Mouse (Mus musculus) midbrain, embryonic 12.5 days (tissue): ENCODE data around the gene Rgs12. TPM values are rescaled to one million over a fixed set of nuclear protein-coding genes. Genes with fewer than 3 reads are reported as not detected.

Experiments
- ATAC-seq: fragments of 200-750 bp; cut with Nextera tagmentation; 2 replicates; pipeline ENCODE4 v1.8.0; 2017; ENCODE audit warnings: low read depth, moderate TSS enrichment, moderate library complexity; ENCODE audit not compliant: low FRiP score
- H3K27ac ChIP-seq: fragments of 300-500 bp; sonication (generic); replicated peaks from 2 replicates; pipeline ENCODE4 v1.5.1; 2016; ENCODE audit warnings: mild to moderate bottlenecking
- H3K27me3 ChIP-seq: fragments of 300-500 bp; sonication (generic); 2 replicates; pipeline ENCODE4 v1.6.1; 2016; ENCODE audit warnings: mild to moderate bottlenecking
- H3K36me3 ChIP-seq: fragments of 300-500 bp; sonication (generic); 2 replicates; pipeline ENCODE4 v1.6.1; 2016
- H3K4me1 ChIP-seq: fragments of 300-500 bp; sonication (generic); 2 replicates; pipeline ENCODE4 v1.6.1; 2016
- H3K4me2 ChIP-seq: fragments of 300-500 bp; sonication (generic); replicated peaks from 2 replicates; pipeline ENCODE4 v1.6.1; 2016; ENCODE audit warnings: mild to moderate bottlenecking, moderate library complexity
- H3K4me3 ChIP-seq: fragments of 300-500 bp; sonication (generic); 2 replicates; pipeline ENCODE4 v1.5.1; 2016; ENCODE audit warnings: mild to moderate bottlenecking
- H3K9ac ChIP-seq: fragments of 300-500 bp; sonication (generic); replicated peaks from 2 replicates; pipeline ENCODE4 v1.6.1; 2016; ENCODE audit warnings: mild to moderate bottlenecking, moderate library complexity
- H3K9me3 ChIP-seq: fragments of 300-500 bp; sonication (generic); 2 replicates; pipeline ENCODE4 v1.6.1; 2016; ENCODE audit warnings: mild to moderate bottlenecking
- WGBS: fragments of 180-500 bp; shearing (Covaris S2); methylation state at CpG from one replicate; pipeline ENCODE4 v1.1.7; 2016; 5-methylcytosine and 5-hydroxymethylcytosine counted together
- polyA plus RNA-seq: library from polyadenylated mRNA; unstranded; fragments of >200 nt; fragmentation: Nextera tagmentation; extraction: Ambion mirVana; gene quantifications from 2 replicates; pipeline ENCODE4 v1.2.1, GENCODE M21; 2016

Rgs12 gene
- polyA plus RNA-seq, 1 experiment from 2014 or later, result 84.6 TPM

DNA sequence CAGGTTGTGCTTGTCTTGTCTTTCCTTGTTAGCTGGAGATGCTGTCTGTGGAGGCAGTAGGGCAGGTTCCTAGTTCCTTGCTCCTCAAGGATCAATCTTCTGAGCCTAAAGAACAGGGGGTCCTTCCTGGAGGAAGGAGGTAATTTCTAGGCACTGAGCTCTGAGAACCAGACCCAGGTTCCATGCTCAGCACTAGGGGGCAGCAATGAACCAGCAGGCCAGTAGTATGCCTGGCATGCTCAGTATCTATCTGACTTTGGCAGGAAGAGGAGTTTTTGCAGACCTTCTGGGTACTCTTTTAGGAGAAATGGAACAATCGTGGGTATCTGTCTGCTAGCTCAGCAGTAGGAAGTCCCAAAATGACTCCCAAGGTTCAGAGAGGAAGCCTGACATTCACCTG lies 33.4 kb upstream of the Rgs12 start:
- no peak overlapping the region for H3K4me2 ChIP-seq
- no peaks in the 10 kb centered on the region for H3K27me3 ChIP-seq
- peaks cover 13% of the 10 kb centered on the region for H3K4me1 ChIP-seq
- no peaks in the 10 kb centered on the region for H3K9me3 ChIP-seq
- no peak overlapping the region for H3K4me3 ChIP-seq
- H3K9ac ChIP-seq, result no peak overlapping the region
- peaks cover 2% of the 10 kb centered on the region for H3K36me3 ChIP-seq
- 0 out of 2 replicates have a peak, but pooled peaks have one; percentile 69 for ATAC-seq
- no peak overlapping the region for H3K27ac ChIP-seq
- 11% methylated on average over 1 of the region's 1 CpGs for WGBS

GRCm38 (mm10) chr5:34917234-34917655 lies 32.0 kb upstream of the Rgs12 start:
- Histone ChIP-seq H3K4me3 (no peak overlapping the region), H3K27ac (0 out of 2 replicates have a peak overlapping the region, but pooled peaks have one; percentile 22), H3K27me3 (no peaks in the 10 kb centered on the region), H3K9ac (0 out of 2 replicates have a peak overlapping the region, but pooled peaks have one; percentile 17), H3K9me3 (no peaks in the 10 kb centered on the region), H3K4me1 (peaks cover 13% of the 10 kb centered on the region), H3K4me2 (no peak overlapping the region), H3K36me3 (no peaks in the 10 kb centered on the region; the same call in 1 of the 2 replicates)
- no peak for ATAC-seq
- 61% methylated on average over 10 of the region's 10 CpGs for WGBS

- peaks cover 11% of the 10 kb centered on the region for H3K36me3 ChIP-seq
- H3K4me1 ChIP-seq, result peaks cover 13% of the 10 kb centered on the region
- H3K4me2 ChIP-seq, result no peak overlapping the region
- no peak overlapping the region for H3K4me3 ChIP-seq
- no peak overlapping the region for H3K9ac ChIP-seq
- no peak overlapping the region for H3K27ac ChIP-seq
- no peak for ATAC-seq
- WGBS, result 87% methylated on average over 3 of the region's 3 CpGs
- H3K9me3 ChIP-seq, result no peaks in the 10 kb centered on the region
- H3K27me3 ChIP-seq, result no peaks in the 10 kb centered on the region
Measured at GRCm38 (mm10) chr5:34918785-34919184, 30.5 kb upstream of the Rgs12 start.

- H3K4me2 ChIP-seq, result no peak overlapping the region
- H3K9ac ChIP-seq, result no peak overlapping the region
- ATAC-seq, result no peak
- no peak overlapping the region for H3K27ac ChIP-seq
- WGBS, result 69% methylated on average over 6 of the region's 6 CpGs
- H3K4me1 ChIP-seq, result peaks cover 2% of the 10 kb centered on the region; the same call in 1 of the 2 replicates
- no peak overlapping the region for H3K4me3 ChIP-seq
- H3K36me3 ChIP-seq, result peaks cover 27% of the 10 kb centered on the region
- H3K9me3 ChIP-seq, result no peaks in the 10 kb centered on the region
- H3K27me3 ChIP-seq, result no peaks in the 10 kb centered on the region
Measured at GRCm38 (mm10) chr5:34922531-34922930, 26.7 kb upstream of the Rgs12 start.

GRCm38 (mm10) chr5:34923920-34924319 lies 25.3 kb upstream of the Rgs12 start:
- Histone ChIP-seq H3K27ac (no peak overlapping the region), H3K4me2 (no peak overlapping the region), H3K9me3 (no peaks in the 10 kb centered on the region), H3K36me3 (peaks cover 27% of the 10 kb centered on the region), H3K9ac (no peak overlapping the region), H3K27me3 (no peaks in the 10 kb centered on the region), H3K4me1 (no peaks in the 10 kb centered on the region), H3K4me3 (no peak overlapping the region)
- WGBS, result 94% methylated on average over 4 of the region's 4 CpGs
- ATAC-seq, result no peak

- 87% methylated on average over 7 of the region's 7 CpGs for WGBS
- no peak for ATAC-seq
- peaks cover 27% of the 10 kb centered on the region for H3K36me3 ChIP-seq
- no peaks in the 10 kb centered on the region for H3K4me1 ChIP-seq
- no peak overlapping the region for H3K27ac ChIP-seq
- H3K9ac ChIP-seq, result no peak overlapping the region
- no peak overlapping the region for H3K4me3 ChIP-seq
- no peaks in the 10 kb centered on the region for H3K9me3 ChIP-seq
- no peak overlapping the region for H3K4me2 ChIP-seq
- H3K27me3 ChIP-seq, result no peaks in the 10 kb centered on the region
Measured at GRCm38 (mm10) chr5:34924519-34924918, 24.7 kb upstream of the Rgs12 start.

DNA sequence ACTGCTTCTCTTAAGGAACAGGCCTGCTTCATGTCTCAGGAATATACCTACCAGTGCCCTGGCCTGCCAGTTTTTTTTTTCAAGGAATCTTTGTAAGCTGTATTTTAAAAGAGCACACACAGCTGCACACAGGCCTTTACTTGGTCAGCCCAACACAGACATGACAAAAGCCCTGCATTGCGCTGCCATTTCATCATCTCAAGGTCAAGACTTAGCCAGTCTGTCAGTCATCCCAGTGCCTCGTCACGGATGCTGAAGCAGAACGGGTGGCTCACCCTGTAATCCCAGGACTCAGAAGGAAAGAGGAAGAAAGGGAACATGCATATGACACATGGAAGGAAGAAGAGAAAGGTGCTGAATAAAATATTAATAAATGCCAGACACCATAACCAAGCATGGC lies 21.6 kb upstream of the Rgs12 start:
- H3K36me3 ChIP-seq, result peaks cover 26% of the 10 kb centered on the region
- no peak overlapping the region for H3K27ac ChIP-seq
- H3K9me3 ChIP-seq, result no peaks in the 10 kb centered on the region
- peaks cover 17% of the 10 kb centered on the region for H3K4me1 ChIP-seq
- ATAC-seq, result no peak
- no peak overlapping the region for H3K4me3 ChIP-seq
- WGBS, result 89% methylated on average over 4 of the region's 4 CpGs
- H3K9ac ChIP-seq, result no peak overlapping the region
- H3K27me3 ChIP-seq, result no peaks in the 10 kb centered on the region
- H3K4me2 ChIP-seq, result no peak overlapping the region

- peaks cover 17% of the 10 kb centered on the region for H3K4me1 ChIP-seq
- H3K27ac ChIP-seq, result 0 out of 2 replicates have a peak overlapping the region, but pooled peaks have one; percentile 43
- 74% methylated on average over 9 of the region's 9 CpGs for WGBS
- no peak overlapping the region for H3K4me2 ChIP-seq
- no peak for ATAC-seq
- H3K9me3 ChIP-seq, result no peaks in the 10 kb centered on the region
- H3K4me3 ChIP-seq, result no peak overlapping the region
- peaks cover 3% of the 10 kb centered on the region; the same call in 1 of the 2 replicates for H3K36me3 ChIP-seq
- H3K9ac ChIP-seq, result no peak overlapping the region
- no peaks in the 10 kb centered on the region for H3K27me3 ChIP-seq
Measured at GRCm38 (mm10) chr5:34930151-34930975, 18.9 kb upstream of the Rgs12 start.

- 88% methylated on average over 2 of the region's 2 CpGs for WGBS
- H3K4me1 ChIP-seq, result peaks cover 17% of the 10 kb centered on the region
- H3K9me3 ChIP-seq, result no peaks in the 10 kb centered on the region
- no peak overlapping the region for H3K4me2 ChIP-seq
- H3K27ac ChIP-seq, result 0 out of 2 replicates have a peak overlapping the region, but pooled peaks have one; percentile 43
- no peaks in the 10 kb centered on the region for H3K27me3 ChIP-seq
- no peak overlapping the region for H3K4me3 ChIP-seq
- H3K9ac ChIP-seq, result no peak overlapping the region
- no peaks in the 10 kb centered on the region for H3K36me3 ChIP-seq
- no peak for ATAC-seq
Measured at GRCm38 (mm10) chr5:34931091-34931490, 18.2 kb upstream of the Rgs12 start.

- H3K36me3 ChIP-seq, result no peaks in the 10 kb centered on the region
- H3K9me3 ChIP-seq, result peaks cover 4% of the 10 kb centered on the region; the same call in 1 of the 2 replicates
- ATAC-seq, result no peak
- H3K9ac ChIP-seq, result no peak overlapping the region
- no peak overlapping the region for H3K4me3 ChIP-seq
- H3K4me2 ChIP-seq, result no peak overlapping the region
- H3K4me1 ChIP-seq, result peaks cover 17% of the 10 kb centered on the region
- peak overlapping the region; percentile 15; the same call in 1 of the 2 replicates for H3K27ac ChIP-seq
- no peaks in the 10 kb centered on the region for H3K27me3 ChIP-seq
- 61% methylated on average over 11 of the region's 11 CpGs for WGBS
Measured at GRCm38 (mm10) chr5:34931516-34932457, 17.5 kb upstream of the Rgs12 start.

- ATAC-seq, result no peak
- WGBS, result 21% methylated on average over 4 of the region's 4 CpGs
- peaks cover 4% of the 10 kb centered on the region; the same call in 1 of the 2 replicates for H3K9me3 ChIP-seq
Measured at GRCm38 (mm10) chr5:34932458-34932806, 16.8 kb upstream of the Rgs12 start.

More at GRCm38 (mm10) chr5:34932458-34932806, 16.8 kb upstream of the Rgs12 start:
- Histone ChIP-seq H3K4me3 (no peak overlapping the region), H3K4me2 (no peak overlapping the region), H3K4me1 (peaks cover 17% of the 10 kb centered on the region), H3K27ac (peak overlapping the region; percentile 15; the same call in 1 of the 2 replicates), H3K27me3 (no peaks in the 10 kb centered on the region), H3K36me3 (no peaks in the 10 kb centered on the region), H3K9ac (no peak overlapping the region)
